Mouse (Mus musculus) R1 (cell line): Measurements from ENCODE around the gene Gm26965.
"Not testable (repeated sequence)": the region's sequence is repeated elsewhere in the genome, so short reads cannot be mapped to it uniquely, and the experiment has no call there.

Source experiments
- DNase-seq: peaks from one replicate; pipeline ENCODE4 v3.0.0-alpha.2; 2018; ENCODE audit warnings: low read depth, low spot score

Gene Gm26965

GRCm38 (mm10) chr13:67525753-67526410, at the start of gene Gm26965, which contains the start of gene Zfp87:
Gm26965 (minus strand) TSS chr13:67526151.
Zfp87 (minus strand) TSS chr13:67526177.
- DNase-seq, result peak; percentile 98

- DNase-seq, result peak; percentile 60
Measured at GRCm38 (mm10) chr13:67572591-67573189, 46.7 kb upstream of the Gm26965 start.

DNA sequence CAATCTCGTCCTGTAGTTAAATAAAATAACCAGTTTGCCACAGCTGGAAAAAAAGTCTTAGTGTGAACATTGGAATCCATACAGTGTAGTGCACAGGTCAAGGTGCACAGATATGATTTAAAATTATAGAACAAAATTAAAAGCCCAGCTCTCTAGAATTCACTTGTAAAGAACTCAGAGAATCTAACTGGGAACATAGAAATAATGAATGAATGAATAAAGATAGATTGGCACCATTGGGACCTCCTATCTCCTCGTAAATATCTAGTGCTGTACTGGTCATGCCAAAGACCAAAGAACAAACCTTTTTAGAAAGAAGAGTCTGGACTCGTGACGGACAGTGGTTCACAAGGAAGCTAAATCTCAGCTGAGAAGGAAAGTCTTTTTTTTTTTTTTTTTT, 27.8 kb upstream of the Gm26965 start, which contains the start of gene Zfp748:
Gene Zfp748 (minus strand): TSS at position 101 of the 400 bp plus-strand sequence.
- no peak for DNase-seq

GRCm38 (mm10) chr13:67552505-67553346, 26.8 kb upstream of the Gm26965 start:
- DNase-seq, result peak; percentile 97

GRCm38 (mm10) chr13:67545941-67546340, 20.0 kb upstream of the Gm26965 start:
- peak; percentile 81 for DNase-seq

DNA sequence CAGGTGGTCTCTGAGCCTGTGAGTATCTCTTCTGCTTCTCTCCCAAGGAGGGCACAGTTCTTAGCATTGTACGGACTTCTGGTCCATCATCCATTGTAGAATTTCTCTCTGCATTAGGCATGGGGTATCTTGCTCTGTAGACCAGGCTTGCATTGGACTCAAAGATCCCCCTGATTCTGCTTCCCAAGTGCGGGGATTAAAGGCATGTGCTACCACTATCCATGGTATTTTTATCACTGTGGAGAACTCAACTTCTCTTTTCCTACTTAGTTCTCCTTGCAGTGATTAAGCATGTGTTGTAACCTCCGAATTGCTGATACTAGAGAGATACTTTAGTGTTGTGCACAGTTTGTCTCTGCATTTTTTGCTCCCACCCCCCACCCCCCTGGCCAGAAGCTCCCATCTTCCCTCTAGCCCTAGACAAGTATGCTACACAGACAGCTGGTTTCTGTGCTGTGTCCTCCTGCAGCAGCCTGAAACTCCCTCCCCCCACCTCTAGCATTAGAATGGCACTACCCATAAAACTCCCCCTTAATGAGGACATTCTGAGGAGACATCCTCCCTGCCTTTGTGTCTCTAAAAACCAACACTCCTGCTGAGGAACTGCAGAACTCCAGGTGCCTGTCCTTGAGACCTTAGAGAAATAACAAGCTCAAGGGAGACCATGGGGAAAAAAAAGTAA, 1.2 kb upstream of the Gm26965 start:
- DNase-seq, result peak; percentile 71

- no peak for DNase-seq
Measured at GRCm38 (mm10) chr13:67500908-67501307, 25.0 kb downstream of the Gm26965 start.

GRCm38 (mm10) chr13:67500084-67500719, 25.7 kb downstream of the Gm26965 start, which contains the start of gene Zfp58:
Zfp58 (minus strand) TSS chr13:67500555.
- peak; percentile 96 for DNase-seq

GRCm38 (mm10) chr13:67495631-67496030, 30.3 kb downstream of the Gm26965 start:
- DNase-seq, result peak; percentile 85

- no peak for DNase-seq
Measured at GRCm38 (mm10) chr13:67484424-67484811, 41.5 kb downstream of the Gm26965 start.

- DNase-seq, result peak; percentile 94
Measured at GRCm38 (mm10) chr13:67483625-67484423, 42.1 kb downstream of the Gm26965 start, which contains the start of gene Zfp874b. Zfp874b (minus strand) TSS chr13:67484258.

DNA sequence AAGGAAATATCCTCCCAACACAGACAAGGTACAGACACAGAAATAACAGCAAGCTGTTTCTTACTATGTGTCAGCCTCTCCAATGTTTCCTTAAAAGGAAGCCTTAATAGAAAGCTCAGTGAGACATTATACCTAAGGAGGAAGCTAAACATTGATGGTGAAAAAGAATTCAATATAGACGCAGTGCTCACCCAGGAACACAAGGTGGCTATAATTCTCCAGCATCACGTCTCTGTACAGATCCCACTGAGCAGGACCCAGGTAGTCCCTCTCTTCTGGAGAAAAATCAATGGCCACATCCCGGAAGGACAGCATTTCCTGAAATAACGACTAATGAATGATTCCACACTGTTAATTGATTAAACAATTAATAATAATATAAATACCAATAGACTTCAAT, 44.4 kb downstream of the Gm26965 start:
- no peak for DNase-seq

DNA sequence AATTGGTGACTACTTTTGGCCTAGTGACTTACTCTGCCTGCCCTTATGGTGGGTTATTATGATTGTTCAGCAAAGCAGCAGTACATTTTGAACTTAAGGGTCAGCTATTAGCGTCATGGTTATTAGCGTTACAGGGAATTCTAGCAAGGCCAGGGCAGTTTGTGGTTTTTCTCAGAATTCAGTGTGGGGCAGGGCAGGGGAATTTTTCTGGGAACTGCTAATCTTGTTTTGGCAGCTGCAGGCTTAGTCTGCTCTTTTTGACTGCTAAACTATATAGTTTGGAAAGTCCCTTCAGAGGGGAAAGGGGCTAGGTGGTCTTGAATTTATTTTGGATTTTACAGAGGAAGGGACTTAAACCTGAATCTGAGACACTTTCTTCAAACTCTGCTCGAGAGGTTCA, 56.7 kb downstream of the Gm26965 start:
- no peak for DNase-seq

DNA sequence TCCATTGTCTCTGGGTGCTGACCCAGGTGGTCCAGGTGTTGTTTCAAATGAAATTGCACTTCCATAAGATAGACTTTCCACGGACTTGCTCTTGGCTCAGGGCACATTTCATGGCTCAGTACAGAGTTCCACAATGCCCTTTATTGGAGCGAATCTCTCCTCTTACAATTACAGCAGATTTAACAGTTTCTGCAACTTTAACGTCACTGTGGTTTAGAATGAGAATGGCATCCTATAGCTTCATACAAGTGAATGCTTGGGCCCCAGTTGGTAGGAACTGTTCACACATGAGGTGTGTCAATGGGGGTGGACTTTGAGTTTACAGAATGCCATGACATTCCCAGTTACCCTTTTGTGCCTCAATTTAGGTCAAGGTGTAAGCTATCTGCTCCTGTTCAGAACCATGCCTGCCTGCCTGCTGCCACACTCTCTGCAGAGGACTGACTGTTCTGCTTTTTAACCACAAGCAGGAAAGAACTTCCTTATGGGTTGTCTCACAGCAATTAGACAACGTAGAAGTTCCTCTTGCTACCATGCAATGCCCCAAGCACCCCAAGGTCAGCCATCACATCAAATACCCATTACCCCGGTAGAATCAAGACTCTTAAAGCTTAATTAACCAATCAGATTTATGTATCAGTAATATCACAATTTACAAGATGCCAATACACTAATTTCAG, 62.3 kb downstream of the Gm26965 start:
- not testable (repeated sequence) for DNase-seq

DNA sequence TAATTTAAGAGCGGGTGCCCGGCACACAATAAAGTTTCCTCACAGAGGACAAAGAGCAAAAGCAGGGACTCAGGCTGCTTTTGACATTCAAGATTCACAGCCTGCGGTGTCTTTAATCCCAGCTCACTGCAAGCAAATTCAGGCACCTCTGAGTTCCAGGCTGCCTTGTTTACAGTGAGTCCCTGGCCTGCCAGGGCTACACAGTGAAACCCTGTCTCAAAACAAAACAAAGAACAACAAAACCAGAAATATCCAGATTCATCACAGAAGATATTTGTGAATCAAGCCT, 74.0 kb downstream of the Gm26965 start:
- DNase-seq, result no peak

DNA sequence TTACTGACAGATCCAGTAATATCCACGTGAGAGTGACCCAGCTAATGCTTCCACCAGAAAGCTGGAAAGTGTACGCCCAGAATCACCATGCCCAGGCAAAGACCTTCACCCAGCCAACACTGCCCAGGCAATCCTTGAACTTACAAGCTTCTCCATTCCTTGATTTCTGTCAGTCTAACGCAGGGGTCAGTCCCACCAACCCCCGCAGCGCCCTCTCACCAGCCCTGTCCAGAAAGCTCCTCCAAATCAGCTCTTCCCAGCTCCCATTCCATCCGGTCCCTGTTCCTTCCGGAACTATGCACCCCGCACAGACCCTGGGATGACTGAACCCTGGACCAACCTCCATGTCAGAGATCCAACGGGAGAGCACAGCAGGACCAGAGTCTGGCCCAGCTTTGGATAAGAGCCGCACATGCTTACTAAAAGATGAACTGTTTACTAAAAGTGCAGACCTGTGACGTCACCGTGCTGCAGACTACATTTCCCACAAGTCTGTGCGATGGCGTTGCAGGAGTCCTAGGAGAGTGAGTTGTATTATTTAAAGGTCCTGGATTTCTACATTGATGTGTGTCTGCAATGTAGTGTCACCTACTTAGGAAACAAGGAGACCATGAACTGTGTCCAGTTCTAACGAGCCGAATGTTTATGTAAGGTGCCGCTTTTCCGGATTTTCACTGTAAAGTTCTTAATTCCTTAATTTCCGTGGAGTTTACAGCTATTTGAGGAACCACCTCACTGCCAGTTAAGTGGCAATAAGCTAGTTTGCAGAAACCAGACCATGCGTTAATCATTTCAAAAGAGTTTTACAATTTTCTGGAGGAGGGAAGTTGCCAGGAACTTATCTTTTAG, 74.6 kb downstream of the Gm26965 start, which contains the start of gene Zfp874a:
Gene Zfp874a (minus strand): TSS at position 453 of the 849 bp plus-strand sequence.
- peak; percentile 88 for DNase-seq
